Mouse (Mus musculus) natural killer cell, adult 2 months (primary cell): Measurements from ENCODE around the gene Lama1.
"Not testable (repeated sequence)": the region's sequence is repeated elsewhere in the genome, so short reads cannot be mapped to it uniquely, and the experiment has no call there.

Experiments
- DNase-seq, 2 experiments: peaks; one replicate each; pipeline ENCODE4 v3.0.0; 2022; ENCODE audit warnings: low spot score in 2 of 2

Lama1 gene

DNA sequence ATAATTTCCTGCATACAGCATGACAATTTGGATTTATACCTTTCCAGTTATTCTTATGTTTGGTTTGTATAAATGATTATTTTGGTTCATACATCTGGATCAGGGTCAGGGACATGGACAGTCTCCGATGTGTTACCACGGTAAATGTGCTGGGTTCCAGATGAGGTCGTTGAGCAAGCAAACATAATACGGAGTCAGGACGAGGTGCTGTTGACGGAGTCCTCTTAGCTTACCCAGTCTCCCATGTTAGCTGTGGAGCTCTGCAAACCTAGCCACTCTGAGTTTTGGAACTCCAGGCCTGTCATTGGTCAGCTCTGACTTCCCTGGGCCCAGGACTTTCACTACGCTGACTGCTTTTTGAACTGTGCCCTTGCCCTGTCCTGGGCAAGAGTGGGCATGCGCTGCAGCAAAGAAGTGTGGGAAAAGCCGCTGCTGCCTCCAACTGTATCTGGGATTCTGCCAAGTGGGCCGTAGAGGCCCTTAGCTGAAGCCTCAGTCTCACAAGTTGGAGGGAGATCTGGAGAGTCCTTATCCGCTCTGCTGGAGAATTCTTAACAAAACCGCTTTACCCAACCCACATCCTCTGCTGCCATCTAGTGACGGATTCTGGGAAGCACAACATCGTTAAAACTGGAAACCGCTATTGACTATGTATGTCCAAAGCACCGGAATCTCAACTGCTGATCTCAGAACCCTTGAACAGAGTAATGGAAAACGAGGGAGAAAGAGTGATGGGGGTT lies 140.5 kb downstream of the Lama1 start:
- DNase-seq = no peak

GRCm38 (mm10) chr17:67838948-67839347 lies 141.9 kb downstream of the Lama1 start:
- no peak for DNase-seq

DNA sequence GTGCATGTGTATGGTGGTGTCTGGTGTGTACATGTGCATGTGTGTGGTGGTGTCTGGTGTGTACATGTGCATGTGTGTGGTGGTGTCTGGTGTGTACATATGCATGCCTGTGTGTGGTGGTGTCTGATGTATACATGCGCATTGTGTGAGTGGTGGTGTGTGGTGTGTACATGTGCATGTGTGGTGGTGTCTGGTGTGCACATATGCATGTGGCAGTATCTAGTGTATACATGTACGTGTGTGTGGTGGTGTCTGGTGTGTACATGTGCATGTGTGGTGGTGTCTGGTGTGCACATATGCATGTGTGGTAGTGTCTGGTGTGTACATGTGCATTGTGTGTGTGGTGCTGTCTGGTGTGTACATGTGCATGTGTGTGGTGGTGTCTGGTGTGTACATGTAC lies 144.4 kb downstream of the Lama1 start:
- DNase-seq = not testable (repeated sequence)

- no peak for DNase-seq
Measured at GRCm38 (mm10) chr17:67861080-67861630, 164.1 kb downstream of the Lama1 start.

DNA sequence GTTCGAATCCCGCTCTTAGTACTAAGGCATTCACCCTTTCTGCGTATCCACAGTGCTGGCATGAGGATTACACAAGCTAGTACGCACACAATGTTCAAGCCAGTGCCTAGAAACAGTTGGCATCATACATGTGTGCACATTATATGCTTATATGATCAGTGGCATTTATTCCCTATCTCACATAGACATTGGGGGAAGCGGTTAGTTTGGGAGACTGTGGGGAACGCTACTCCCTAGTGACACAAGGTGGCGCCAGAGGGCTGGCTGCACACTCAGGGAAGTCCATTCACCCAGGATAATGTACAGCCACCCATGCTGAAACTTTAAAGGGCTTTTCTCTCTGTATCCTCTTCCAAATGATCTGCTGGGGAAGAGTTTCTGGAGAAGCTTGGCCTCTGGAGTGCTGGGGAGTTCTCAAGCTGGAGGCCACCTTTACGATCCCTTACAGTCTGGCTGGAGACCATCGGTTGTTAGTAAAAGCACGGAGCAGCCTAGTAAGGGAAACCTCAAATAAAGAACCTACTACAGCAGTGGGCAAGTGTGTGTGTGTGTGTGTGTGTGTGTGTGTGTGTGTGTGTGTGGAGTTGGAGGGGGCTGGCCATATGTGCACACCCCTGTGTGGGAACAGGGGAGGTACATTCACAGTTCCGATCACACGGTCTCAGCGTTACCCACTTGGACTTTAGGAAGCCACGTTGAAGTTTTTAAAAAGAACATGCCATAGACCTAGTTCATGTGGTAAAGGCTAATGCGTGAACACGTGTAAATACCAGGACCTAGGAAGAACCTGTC lies 164.9 kb downstream of the Lama1 start:
- DNase-seq = no peak

- DNase-seq = no peak
Measured at GRCm38 (mm10) chr17:67864363-67864762, 167.3 kb downstream of the Lama1 start.

DNA sequence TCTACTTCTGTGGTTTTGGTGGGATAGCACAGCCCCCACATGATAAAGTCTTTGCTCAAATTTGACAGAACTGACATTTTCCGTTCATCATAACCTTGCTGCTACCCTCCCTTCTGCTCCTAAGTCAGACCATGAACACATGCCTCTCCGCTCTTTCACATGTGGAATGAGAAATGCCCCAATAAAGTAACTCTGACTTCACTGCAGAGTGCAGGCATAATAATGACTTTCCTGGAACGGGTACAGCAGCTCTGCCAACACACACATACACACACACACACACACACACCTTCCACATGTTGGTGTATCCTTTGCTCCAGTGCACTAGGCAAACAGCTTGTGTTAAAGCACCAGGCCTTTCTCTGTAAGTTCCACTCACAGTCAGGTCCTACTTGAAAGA lies 167.9 kb downstream of the Lama1 start:
- DNase-seq = no peak

- DNase-seq = no peak
Measured at GRCm38 (mm10) chr17:67866026-67866425, 169.0 kb downstream of the Lama1 start.

DNA sequence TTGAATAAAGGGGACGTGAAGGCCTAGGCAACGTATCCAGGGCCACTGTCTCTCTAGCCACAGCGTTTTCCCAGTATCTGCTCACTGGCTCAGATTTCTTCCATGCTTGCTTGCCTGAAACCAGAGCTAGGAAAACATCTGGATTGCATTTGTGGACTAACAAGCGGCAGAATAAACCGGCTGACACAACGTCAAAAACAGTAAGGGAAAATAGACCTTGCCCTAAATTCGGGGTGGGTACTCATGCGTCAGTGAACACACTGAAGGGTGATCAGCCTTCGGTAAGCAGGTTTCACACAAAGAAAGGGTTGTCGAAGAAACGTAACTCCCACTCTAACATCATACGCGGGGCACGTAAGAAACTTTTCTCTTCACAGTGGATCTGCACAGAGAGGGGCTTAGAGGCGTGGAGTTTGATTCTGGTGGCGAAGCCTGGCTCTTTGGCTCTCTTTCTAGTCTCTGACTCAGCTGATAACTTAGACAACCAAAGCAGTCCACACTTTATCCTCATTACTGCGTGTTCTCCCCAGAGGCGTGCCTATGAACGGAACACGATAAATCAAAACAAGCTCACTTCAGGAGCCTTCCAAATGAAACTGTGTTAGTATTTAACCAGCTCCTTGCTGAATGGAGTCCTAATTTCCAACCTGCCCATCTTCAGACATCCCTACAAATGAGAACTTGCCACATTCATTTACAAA lies 169.6 kb downstream of the Lama1 start:
- no peak for DNase-seq

- DNase-seq = no peak
Measured at GRCm38 (mm10) chr17:67869731-67870601, 172.9 kb downstream of the Lama1 start.
